Mouse (Mus musculus) cerebellum, postnatal 14 days (tissue): ENCODE results near the gene Gm4187.
"Not testable (repeated sequence)": the region's sequence is repeated elsewhere in the genome, so short reads cannot be mapped to it uniquely, and the experiment has no call there.

Source experiments
- DNase-seq, 2 experiments: peaks; one replicate each; pipeline ENCODE4 v3.0.0; 2021; ENCODE audit warnings: mixed read lengths in 2 of 2

Gm4187 gene

GRCm38 (mm10) chr7:22329617-22330016 is at the start of gene Gm4187:
Gene Gm4187 (minus strand): TSS chr7:22329717.
- not testable (repeated sequence) for DNase-seq

DNA sequence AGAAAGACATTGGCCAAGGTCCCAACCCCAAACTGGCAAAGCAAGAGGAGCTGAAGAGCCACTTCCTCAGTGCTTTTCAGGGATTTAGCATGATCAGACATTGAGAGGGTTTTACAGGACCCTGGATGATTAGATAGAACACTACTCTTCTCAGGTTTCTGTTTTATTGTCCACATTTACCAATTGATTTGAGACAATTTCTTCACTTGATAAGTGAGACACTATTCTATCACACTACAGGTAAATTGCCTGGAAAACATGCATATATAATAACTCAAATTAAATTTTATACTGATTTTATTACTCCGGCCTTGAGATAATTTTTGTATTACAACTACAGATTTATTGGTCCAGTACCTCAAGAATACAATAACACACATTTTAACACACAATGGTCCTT is 41.4 kb upstream of the Gm4187 start, which contains the start of gene Gm8660:
Gm8660 (minus strand) TSS at position 101 of the 400 bp plus-strand sequence.
- not testable (repeated sequence) for DNase-seq
